Mouse (Mus musculus) T-helper 1 cell (primary cell): ENCODE results near the gene Fhl1.

ENCODE experiments used
- in situ Hi-C: fragments of 300-600 bp; cut with MboI, MseI; formaldehyde crosslinking; loops from one replicate; pipeline ENCODE4 v1.15.1; 2025; ENCODE audit warnings: high pct_unique_total_duplicates

Fhl1 gene

GRCm38 (mm10) chrX:56752144-56752543 lies 20.6 kb downstream of the Fhl1 start:
- in situ Hi-C loops, result no loop called here

- in situ Hi-C loops, result no loop called here
Observed at GRCm38 (mm10) chrX:56753317-56754289, 22.0 kb downstream of the Fhl1 start.

GRCm38 (mm10) chrX:56755646-56756045 lies 24.1 kb downstream of the Fhl1 start:
- in situ Hi-C loops, result no loop called here

- in situ Hi-C loops, result no loop called here
Observed at GRCm38 (mm10) chrX:56756352-56756751, 24.8 kb downstream of the Fhl1 start.

GRCm38 (mm10) chrX:56760257-56760760 lies 28.7 kb downstream of the Fhl1 start:
- in situ Hi-C loops, result no loop called here

- in situ Hi-C loops, result no loop called here
Observed at GRCm38 (mm10) chrX:56769838-56770237, 38.3 kb downstream of the Fhl1 start.

- in situ Hi-C loops, result no loop called here
Observed at GRCm38 (mm10) chrX:56771751-56772150, 40.2 kb downstream of the Fhl1 start.

GRCm38 (mm10) chrX:56773329-56773728 lies 41.7 kb downstream of the Fhl1 start:
- in situ Hi-C loops, result no loop called here

- in situ Hi-C loops, result no loop called here
Observed at GRCm38 (mm10) chrX:56786281-56787061, 54.9 kb downstream of the Fhl1 start.

- in situ Hi-C loops, result no loop called here
Observed at GRCm38 (mm10) chrX:56787486-56787885, 55.9 kb downstream of the Fhl1 start.

- in situ Hi-C loops, result no loop called here
Observed at GRCm38 (mm10) chrX:56790591-56790990, 59.0 kb downstream of the Fhl1 start.

- in situ Hi-C loops, result no loop called here
Observed at GRCm38 (mm10) chrX:56791268-56791667, 59.7 kb downstream of the Fhl1 start.

- in situ Hi-C loops, result no loop called here
Observed at GRCm38 (mm10) chrX:56821765-56822603, 90.4 kb downstream of the Fhl1 start, which contains the start of gene Map7d3. Map7d3 (minus strand) TSS chrX:56822326.

GRCm38 (mm10) chrX:56827492-56827891 lies 95.9 kb downstream of the Fhl1 start:
- in situ Hi-C loops, result no loop called here

- in situ Hi-C loops, result no loop called here
Observed at GRCm38 (mm10) chrX:56835842-56836241, 104.3 kb downstream of the Fhl1 start.

GRCm38 (mm10) chrX:56839369-56839768 lies 107.8 kb downstream of the Fhl1 start:
- in situ Hi-C loops, result no loop called here

- in situ Hi-C loops, result no loop called here
Observed at GRCm38 (mm10) chrX:56841255-56841654, 109.7 kb downstream of the Fhl1 start.
